Mouse (Mus musculus): Measurements from ENCODE around the gene Fmo5. TPM values are rescaled to one million over a fixed set of nuclear protein-coding genes. Genes with fewer than 3 reads are reported as not detected.

The Fmo5 gene
- polyA plus RNA-seq, 1 experiment from 2014 or later: 0.32 TPM

- Histone ChIP-seq H3K27me3 (ENCODE audit: control insufficient read depth, insufficient read depth, low read length) (no peaks in the 10 kb centered on the region), H3K9me3 (ENCODE audit: control insufficient read depth, low read length) (no peaks in the 10 kb centered on the region), H3K36me3 (ENCODE audit: control insufficient read depth, insufficient read depth, low read length) (no peaks in the 10 kb centered on the region), H3K4me2 (ENCODE audit: low read depth, low read length) (peak overlapping the region; percentile 43), H3K4me3 (ENCODE audit: low read depth, low read length) (peak overlapping the region; percentile 22; the same call in 1 of the 2 replicates), H3K9ac (replicated peaks; ENCODE audit: low read depth, low read length) (no peak overlapping the region), H3K4me1 (ENCODE audit: control insufficient read depth, insufficient read depth, low read length) (peaks cover 3% of the 10 kb centered on the region; the same call in 1 of the 2 replicates), H3K27ac (ENCODE audit: low read depth, low read length) (no peak overlapping the region)
- WGBS: 2% methylated on average over 11 of the region's 11 CpGs
- ATAC-seq (ENCODE audit: low read depth): no peak
These were observed 53.5 kb downstream of the Fmo5 start for GRCm38 (mm10) chr3:97682159-97682502.

- H3K36me3 ChIP-seq (ENCODE audit: control insufficient read depth, insufficient read depth, low read length): no peaks in the 10 kb centered on the region
- ATAC-seq (ENCODE audit: low read depth): no peak
- peaks cover 3% of the 10 kb centered on the region; the same call in 1 of the 2 replicates for H3K4me1 ChIP-seq (ENCODE audit: control insufficient read depth, insufficient read depth, low read length)
- H3K9me3 ChIP-seq (ENCODE audit: control insufficient read depth, low read length): no peaks in the 10 kb centered on the region
- H3K4me3 ChIP-seq (ENCODE audit: low read depth, low read length): no peak overlapping the region
- H3K27me3 ChIP-seq (ENCODE audit: control insufficient read depth, insufficient read depth, low read length): no peaks in the 10 kb centered on the region
- no peak overlapping the region for H3K4me2 ChIP-seq (ENCODE audit: low read depth, low read length)
- WGBS: 23% methylated on average over 5 of the region's 5 CpGs
- H3K27ac ChIP-seq (ENCODE audit: low read depth, low read length): no peak overlapping the region
- no peak overlapping the region for H3K9ac ChIP-seq (replicated peaks; ENCODE audit: low read depth, low read length)
These were observed 54.0 kb downstream of the Fmo5 start for GRCm38 (mm10) chr3:97682576-97682975.

- 11% methylated on average over 16 of the region's 16 CpGs for WGBS
- Histone ChIP-seq H3K9me3 (ENCODE audit: control insufficient read depth, low read length) (no peaks in the 10 kb centered on the region), H3K9ac (replicated peaks; ENCODE audit: low read depth, low read length) (no peak overlapping the region), H3K4me3 (ENCODE audit: low read depth, low read length) (no peak overlapping the region), H3K27me3 (ENCODE audit: control insufficient read depth, insufficient read depth, low read length) (no peaks in the 10 kb centered on the region), H3K27ac (ENCODE audit: low read depth, low read length) (no peak overlapping the region), H3K36me3 (ENCODE audit: control insufficient read depth, insufficient read depth, low read length) (no peaks in the 10 kb centered on the region), H3K4me2 (ENCODE audit: low read depth, low read length) (no peak overlapping the region), H3K4me1 (ENCODE audit: control insufficient read depth, insufficient read depth, low read length) (peaks cover 3% of the 10 kb centered on the region; the same call in 1 of the 2 replicates)
- ATAC-seq (ENCODE audit: low read depth): no peak
These were observed 55.1 kb downstream of the Fmo5 start for GRCm38 (mm10) chr3:97683560-97684195.

- H3K4me2 ChIP-seq (ENCODE audit: low read depth, low read length): no peak overlapping the region
- WGBS: 88% methylated on average over 4 of the region's 4 CpGs
- H3K27ac ChIP-seq (ENCODE audit: low read depth, low read length): no peak overlapping the region
- no peak for ATAC-seq (ENCODE audit: low read depth)
- H3K27me3 ChIP-seq (ENCODE audit: control insufficient read depth, insufficient read depth, low read length): no peaks in the 10 kb centered on the region
- 0 out of 2 replicates have a peak, but pooled peaks cover 6% of the 10 kb centered on the region for H3K36me3 ChIP-seq (ENCODE audit: control insufficient read depth, insufficient read depth, low read length)
- H3K4me3 ChIP-seq (ENCODE audit: low read depth, low read length): no peak overlapping the region
- no peaks in the 10 kb centered on the region for H3K9me3 ChIP-seq (ENCODE audit: control insufficient read depth, low read length)
- peaks cover 3% of the 10 kb centered on the region; the same call in 1 of the 2 replicates for H3K4me1 ChIP-seq (ENCODE audit: control insufficient read depth, insufficient read depth, low read length)
- H3K9ac ChIP-seq (replicated peaks; ENCODE audit: low read depth, low read length): no peak overlapping the region
These were observed 57.9 kb downstream of the Fmo5 start for GRCm38 (mm10) chr3:97686372-97687117.

GRCm38 (mm10) chr3:97689289-97689688 lies 60.7 kb downstream of the Fmo5 start:
- Histone ChIP-seq H3K9ac (replicated peaks; ENCODE audit: low read depth, low read length) (no peak overlapping the region), H3K9me3 (ENCODE audit: control insufficient read depth, low read length) (no peaks in the 10 kb centered on the region), H3K36me3 (ENCODE audit: control insufficient read depth, insufficient read depth, low read length) (0 out of 2 replicates have a peak, but pooled peaks cover 6% of the 10 kb centered on the region), H3K4me1 (ENCODE audit: control insufficient read depth, insufficient read depth, low read length) (no peaks in the 10 kb centered on the region), H3K27me3 (ENCODE audit: control insufficient read depth, insufficient read depth, low read length) (no peaks in the 10 kb centered on the region), H3K27ac (ENCODE audit: low read depth, low read length) (no peak overlapping the region), H3K4me2 (ENCODE audit: low read depth, low read length) (no peak overlapping the region), H3K4me3 (ENCODE audit: low read depth, low read length) (no peak overlapping the region)
- WGBS: 87% methylated on average over 2 of the region's 2 CpGs
- ATAC-seq (ENCODE audit: low read depth): no peak

GRCm38 (mm10) chr3:97690590-97690989 lies 62.0 kb downstream of the Fmo5 start:
- Histone ChIP-seq H3K27ac (ENCODE audit: low read depth, low read length) (no peak overlapping the region), H3K27me3 (ENCODE audit: control insufficient read depth, insufficient read depth, low read length) (no peaks in the 10 kb centered on the region), H3K4me3 (ENCODE audit: low read depth, low read length) (no peak overlapping the region), H3K4me2 (ENCODE audit: low read depth, low read length) (no peak overlapping the region), H3K9me3 (ENCODE audit: control insufficient read depth, low read length) (no peaks in the 10 kb centered on the region), H3K4me1 (ENCODE audit: control insufficient read depth, insufficient read depth, low read length) (no peaks in the 10 kb centered on the region), H3K36me3 (ENCODE audit: control insufficient read depth, insufficient read depth, low read length) (peaks cover 11% of the 10 kb centered on the region; the same call in 1 of the 2 replicates), H3K9ac (replicated peaks; ENCODE audit: low read depth, low read length) (no peak overlapping the region)
- 65% methylated on average over 7 of the region's 7 CpGs for WGBS
- no peak for ATAC-seq (ENCODE audit: low read depth)

GRCm38 (mm10) chr3:97691443-97692017 lies 62.9 kb downstream of the Fmo5 start:
- no peak for ATAC-seq (ENCODE audit: low read depth)
- Histone ChIP-seq H3K9ac (replicated peaks; ENCODE audit: low read depth, low read length) (no peak overlapping the region), H3K4me2 (ENCODE audit: low read depth, low read length) (no peak overlapping the region), H3K27ac (ENCODE audit: low read depth, low read length) (no peak overlapping the region), H3K4me1 (ENCODE audit: control insufficient read depth, insufficient read depth, low read length) (no peaks in the 10 kb centered on the region), H3K9me3 (ENCODE audit: control insufficient read depth, low read length) (no peaks in the 10 kb centered on the region), H3K36me3 (ENCODE audit: control insufficient read depth, insufficient read depth, low read length) (peaks cover 11% of the 10 kb centered on the region; the same call in 1 of the 2 replicates), H3K27me3 (ENCODE audit: control insufficient read depth, insufficient read depth, low read length) (no peaks in the 10 kb centered on the region), H3K4me3 (ENCODE audit: low read depth, low read length) (no peak overlapping the region)
- WGBS: 45% methylated on average over 12 of the region's 12 CpGs

GRCm38 (mm10) chr3:97693806-97694205 lies 65.2 kb downstream of the Fmo5 start:
- Histone ChIP-seq H3K9me3 (ENCODE audit: control insufficient read depth, low read length) (no peaks in the 10 kb centered on the region), H3K4me2 (ENCODE audit: low read depth, low read length) (no peak overlapping the region), H3K36me3 (ENCODE audit: control insufficient read depth, insufficient read depth, low read length) (peaks cover 11% of the 10 kb centered on the region; the same call in 1 of the 2 replicates), H3K4me1 (ENCODE audit: control insufficient read depth, insufficient read depth, low read length) (no peaks in the 10 kb centered on the region), H3K27me3 (ENCODE audit: control insufficient read depth, insufficient read depth, low read length) (no peaks in the 10 kb centered on the region), H3K27ac (ENCODE audit: low read depth, low read length) (no peak overlapping the region), H3K4me3 (ENCODE audit: low read depth, low read length) (no peak overlapping the region), H3K9ac (replicated peaks; ENCODE audit: low read depth, low read length) (no peak overlapping the region)
- WGBS: 93% methylated on average over 6 of the region's 6 CpGs
- no peak for ATAC-seq (ENCODE audit: low read depth)

- Histone ChIP-seq H3K27ac (ENCODE audit: low read depth, low read length) (no peak overlapping the region), H3K36me3 (ENCODE audit: control insufficient read depth, insufficient read depth, low read length) (peaks cover 7% of the 10 kb centered on the region; the same call in 1 of the 2 replicates), H3K4me3 (ENCODE audit: low read depth, low read length) (no peak overlapping the region), H3K27me3 (ENCODE audit: control insufficient read depth, insufficient read depth, low read length) (no peaks in the 10 kb centered on the region), H3K9me3 (ENCODE audit: control insufficient read depth, low read length) (no peaks in the 10 kb centered on the region), H3K4me2 (ENCODE audit: low read depth, low read length) (no peak overlapping the region), H3K9ac (replicated peaks; ENCODE audit: low read depth, low read length) (no peak overlapping the region), H3K4me1 (ENCODE audit: control insufficient read depth, insufficient read depth, low read length) (no peaks in the 10 kb centered on the region)
- no peak for ATAC-seq (ENCODE audit: low read depth)
- 86% methylated on average over 9 of the region's 9 CpGs for WGBS
These were observed 68.3 kb downstream of the Fmo5 start for GRCm38 (mm10) chr3:97696866-97697265.
